8 mouse cellular contexts compared by ENCODE assay signal in the genomic region with DNA sequence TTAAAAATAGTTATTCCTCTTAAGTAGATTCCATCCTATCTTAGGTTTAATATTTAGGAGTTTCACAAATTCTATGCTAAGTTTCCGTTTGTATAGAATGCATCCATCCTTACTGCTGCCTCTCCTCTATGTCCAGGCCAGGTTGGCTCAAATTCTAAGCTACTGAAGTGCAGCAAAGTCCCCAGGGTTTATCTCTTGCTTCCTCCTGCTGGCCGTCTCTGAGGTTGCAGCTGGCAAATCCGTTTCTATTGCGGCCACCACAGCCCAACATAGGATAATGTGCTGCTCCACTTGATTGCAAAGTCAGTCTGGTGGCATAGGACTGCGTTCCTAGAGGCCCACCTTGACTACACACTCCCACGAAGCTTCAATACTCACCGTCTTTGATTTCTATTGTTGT.
A peak's percentile ranks its signal among the peaks of the same experiment; 100 is the strongest.
DNase-seq lines count a peak whose midpoint lies in the region; ATAC-seq lines count a peak whose summit lies in the region.

No protein-coding gene starts in this region.

- no peaks in the 10 kb centered on the region for H3K27me3 ChIP-seq in liver, embryonic 12.5 days (replicated peaks)
- H3K27me3 ChIP-seq in embryonic facial prominence, embryonic 10.5 days (replicated peaks; ENCODE audit: low read depth, poor library complexity, severe bottlenecking) = no peaks in the 10 kb centered on the region
- H3K27me3 ChIP-seq in intestine, embryonic 16.5 days (replicated peaks; ENCODE audit: control insufficient read depth, insufficient read depth, low read length) = no peaks in the 10 kb centered on the region
- H3K27me3 ChIP-seq in midbrain, embryonic 16.5 days (ENCODE audit: control insufficient read depth, insufficient read depth, low read depth, low read length) = no peaks in the 10 kb centered on the region

- ATAC-seq in liver, embryonic 12.5 days = no peak
- ATAC-seq in intestine, embryonic 16.5 days = peak; percentile 77
- peak; percentile 56 for ATAC-seq in midbrain, embryonic 16.5 days

- no peaks in the 10 kb centered on the region for H3K4me1 ChIP-seq in liver, embryonic 12.5 days
- no peaks in the 10 kb centered on the region for H3K4me1 ChIP-seq in embryonic facial prominence, embryonic 10.5 days
- no peaks in the 10 kb centered on the region for H3K4me1 ChIP-seq in intestine, embryonic 16.5 days (ENCODE audit: control insufficient read depth, insufficient read depth, low read length)
- no peaks in the 10 kb centered on the region for H3K4me1 ChIP-seq in midbrain, embryonic 16.5 days (ENCODE audit: control insufficient read depth, insufficient read depth, low read length)

- no peaks in the 10 kb centered on the region for H3K36me3 ChIP-seq in liver, embryonic 12.5 days
- no peaks in the 10 kb centered on the region for H3K36me3 ChIP-seq in embryonic facial prominence, embryonic 10.5 days (replicated peaks)
- H3K36me3 ChIP-seq in intestine, embryonic 16.5 days (ENCODE audit: control insufficient read depth, insufficient read depth, low read length) = no peaks in the 10 kb centered on the region
- H3K36me3 ChIP-seq in midbrain, embryonic 16.5 days (ENCODE audit: control insufficient read depth, insufficient read depth, low read length) = no peaks in the 10 kb centered on the region

- H3K27ac ChIP-seq in liver, embryonic 12.5 days = no peak overlapping the region
- H3K27ac ChIP-seq in embryonic facial prominence, embryonic 10.5 days (replicated peaks) = no peak overlapping the region
- H3K27ac ChIP-seq in intestine, embryonic 16.5 days (ENCODE audit: low read length) = no peak overlapping the region
- no peak overlapping the region for H3K27ac ChIP-seq in midbrain, embryonic 16.5 days (ENCODE audit: low read length)

- H3K9me3 ChIP-seq in liver, embryonic 12.5 days (replicated peaks) = no peaks in the 10 kb centered on the region
- H3K9me3 ChIP-seq in embryonic facial prominence, embryonic 10.5 days = no peaks in the 10 kb centered on the region
- H3K9me3 ChIP-seq in intestine, embryonic 16.5 days (ENCODE audit: control insufficient read depth, low read length) = no peaks in the 10 kb centered on the region
- H3K9me3 ChIP-seq in midbrain, embryonic 16.5 days (replicated peaks; ENCODE audit: control insufficient read depth, low read length, poor library complexity, severe bottlenecking) = no peaks in the 10 kb centered on the region

- H3K4me3 ChIP-seq in liver, embryonic 12.5 days = no peak overlapping the region
- H3K4me3 ChIP-seq in embryonic facial prominence, embryonic 10.5 days = no peak overlapping the region
- no peak overlapping the region for H3K4me3 ChIP-seq in intestine, embryonic 16.5 days (ENCODE audit: low read length)
- no peak overlapping the region for H3K4me3 ChIP-seq in midbrain, embryonic 16.5 days (ENCODE audit: low read depth, low read length)

- H3K9ac ChIP-seq in liver, embryonic 12.5 days = no peak overlapping the region
- H3K9ac ChIP-seq in intestine, embryonic 16.5 days (ENCODE audit: low read depth, low read length) = no peak overlapping the region
- H3K9ac ChIP-seq in midbrain, embryonic 16.5 days (ENCODE audit: low read depth, low read length) = no peak overlapping the region

- WGBS in liver, embryonic 12.5 days (ENCODE audit: insufficient replicate concordance) = 15% methylated on average over 7 of the region's 7 CpGs
- 17% methylated on average over 7 of the region's 7 CpGs for WGBS in embryonic facial prominence, embryonic 10.5 days
- 9% methylated on average over 7 of the region's 7 CpGs for WGBS in intestine, embryonic 16.5 days
- WGBS in midbrain, embryonic 16.5 days = 16% methylated on average over 7 of the region's 7 CpGs

- H3K4me2 ChIP-seq in liver, embryonic 12.5 days = no peak overlapping the region
- H3K4me2 ChIP-seq in intestine, embryonic 16.5 days (ENCODE audit: low read depth, low read length) = no peak overlapping the region
- no peak overlapping the region for H3K4me2 ChIP-seq in midbrain, embryonic 16.5 days (ENCODE audit: low read length)

- intact Hi-C loops in left cerebral cortex, postnatal 4 days (cut with DNase I) = no loop called here

- DNase-seq in liver = peak; percentile 41
- peak; percentile 61 for DNase-seq in embryonic facial prominence, embryonic 10.5 days (ENCODE audit: low spot score)
- DNase-seq in left cerebral cortex, postnatal 4 days = peak; percentile 43
- DNase-seq in urinary bladder, postnatal 4 days (ENCODE audit: low spot score in 2 of 2) = peak; percentile 17 to 60
- DNase-seq in thymus, postnatal 10 days (ENCODE audit: low spot score in 2 of 2) = no peak

Comparison
In these comparisons a context has a peak if more than half of its experiments do, and no peak if none do; other contexts are left out.
1. DNase-seq: peak in liver (single experiment), embryonic facial prominence, embryonic 10.5 days (single experiment), left cerebral cortex, postnatal 4 days (single experiment) and urinary bladder, postnatal 4 days (2 of 2); none in thymus, postnatal 10 days (0 of 2).